Mouse (Mus musculus) MEL (cell line): Measurements from ENCODE around the gene Ezr. TPM values are rescaled to one million over a fixed set of nuclear protein-coding genes. Genes with fewer than 3 reads are reported as not detected.

ENCODE experiments used
- DNase-seq: peaks from one replicate; pipeline ENCODE4 v3.0.0; 2011; ENCODE audit warnings: low read depth, low spot score
- H3K27ac ChIP-seq: 2 replicates; pipeline ENCODE4 v1.5.1; 2012; ENCODE audit warnings: low read depth, mild to moderate bottlenecking, control low read depth, low read length, moderate library complexity; ENCODE audit not compliant: control insufficient read depth
- H3K27me3 ChIP-seq, 2 experiments: fragments of 150-350 bp in 1 of 2; sonication (generic) in 1 of 2; 2 replicates each; pipeline ENCODE4 v1.6.1; 2012; ENCODE audit warnings: low read length in 2 of 2, mild to moderate bottlenecking in 2 of 2, improper control_type of control experiment in 1 of 2, moderate library complexity in 1 of 2; ENCODE audit not compliant: insufficient read depth in 2 of 2, control insufficient read depth in 1 of 2
- H3K36me3 ChIP-seq, 2 experiments: 2 replicates each; pipeline ENCODE4 v1.6.1; 2012 to 2014; ENCODE audit warnings: low read length in 2 of 2, improper control_type of control experiment in 1 of 2, inconsistent platforms in 1 of 2, mild to moderate bottlenecking in 1 of 2; ENCODE audit not compliant: insufficient read depth in 2 of 2, control insufficient read depth in 1 of 2
- H3K4me1 ChIP-seq, 2 experiments: fragments of 150-350 bp in 1 of 2; sonication (generic) in 1 of 2; 2 replicates each; pipeline ENCODE4 v1.6.1; 2012; ENCODE audit warnings: low read length in 2 of 2, improper control_type of control experiment in 1 of 2, mild to moderate bottlenecking in 1 of 2; ENCODE audit not compliant: insufficient read depth in 2 of 2, control insufficient read depth in 1 of 2
- H3K4me3 ChIP-seq, 2 experiments: fragments of 150-350 bp in 1 of 2; sonication (generic) in 1 of 2; 2 replicates each; pipeline ENCODE4 v1.5.1; 2012; ENCODE audit warnings: low read depth in 2 of 2, low read length in 2 of 2, mild to moderate bottlenecking in 2 of 2, moderate library complexity in 2 of 2, control low read depth in 1 of 2, improper control_type of control experiment in 1 of 2; ENCODE audit not compliant: control insufficient read depth in 1 of 2, insufficient read depth in 1 of 2
- H3K79me2 ChIP-seq: 2 replicates; pipeline ENCODE4 v1.6.1; 2012; ENCODE audit warnings: mild to moderate bottlenecking, low read length, moderate library complexity; ENCODE audit not compliant: control insufficient read depth, poor library complexity, insufficient read depth
- H3K9ac ChIP-seq: 2 replicates; pipeline ENCODE4 v1.6.1; 2012; ENCODE audit warnings: low read depth, mild to moderate bottlenecking, control low read depth, low read length, moderate library complexity; ENCODE audit not compliant: control insufficient read depth, poor library complexity, severe bottlenecking
- H3K9me3 ChIP-seq: fragments of 150-350 bp; sonication (generic); replicated peaks from 2 replicates; pipeline ENCODE4 v1.6.1; 2012; ENCODE audit warnings: mild to moderate bottlenecking, low read length, improper control_type of control experiment, moderate library complexity; ENCODE audit not compliant: insufficient read depth
- CHD1 ChIP-seq: IDR thresholded peaks from 2 replicates; pipeline ENCODE4 v1.6.1; 2012; ENCODE audit warnings: low read depth, mild to moderate bottlenecking, inconsistent platforms, low read length, improper control_type of control experiment
- CHD2 ChIP-seq: IDR thresholded peaks from 2 replicates; pipeline ENCODE4 v1.6.1; 2011; ENCODE audit warnings: low read length, improper control_type of control experiment
- E2F4 ChIP-seq: IDR thresholded peaks from 2 replicates; pipeline ENCODE4 v1.6.1; 2011; ENCODE audit warnings: low read depth, low read length, improper control_type of control experiment, borderline replicate concordance
- ELF1 ChIP-seq: IDR thresholded peaks from 2 replicates; pipeline ENCODE4 v1.6.1; 2014; ENCODE audit warnings: low read depth, mild to moderate bottlenecking, inconsistent platforms, low read length, improper control_type of control experiment, moderate library complexity
- ETS1 ChIP-seq: IDR thresholded peaks from 2 replicates; pipeline ENCODE4 v1.6.1; 2012; ENCODE audit warnings: low read depth, mild to moderate bottlenecking, inconsistent platforms, low read length, improper control_type of control experiment, moderate library complexity
- GABPA ChIP-seq: IDR thresholded peaks from 2 replicates; pipeline ENCODE4 v1.6.1; 2012; ENCODE audit warnings: low read depth, mild to moderate bottlenecking, inconsistent platforms, low read length, improper control_type of control experiment, moderate library complexity
- JUND ChIP-seq: IDR thresholded peaks from 2 replicates; pipeline ENCODE4 v1.6.1; 2011; ENCODE audit warnings: low read depth, mild to moderate bottlenecking, improper control_type of control experiment, low read length
- MAFK ChIP-seq: IDR thresholded peaks from 2 replicates; pipeline ENCODE4 v1.6.1; 2011; ENCODE audit warnings: low read depth, mild to moderate bottlenecking, low read length, improper control_type of control experiment, borderline replicate concordance
- MYC ChIP-seq: IDR thresholded peaks from 2 replicates; pipeline ENCODE4 v1.6.1; 2011; ENCODE audit warnings: low read depth, mild to moderate bottlenecking, low read length, improper control_type of control experiment, moderate library complexity
- NELFE ChIP-seq: IDR thresholded peaks from 2 replicates; pipeline ENCODE4 v1.6.1; 2011; ENCODE audit warnings: low read depth, low read length, improper control_type of control experiment
- NRF1 ChIP-seq: IDR thresholded peaks from 2 replicates; pipeline ENCODE4 v1.6.1; 2014; ENCODE audit warnings: low read depth, mild to moderate bottlenecking, inconsistent platforms, low read length, improper control_type of control experiment, moderate library complexity; ENCODE audit not compliant: poor library complexity, insufficient read depth, severe bottlenecking
- POLR2AphosphoS5 ChIP-seq: IDR thresholded peaks from 2 replicates; pipeline ENCODE4 v1.6.1; 2012; ENCODE audit warnings: low read depth, borderline replicate concordance, mild to moderate bottlenecking, inconsistent platforms, low read length, moderate library complexity, mixed read lengths
- RAD21 ChIP-seq: IDR thresholded peaks from 2 replicates; pipeline ENCODE4 v1.6.1; 2011; ENCODE audit warnings: mild to moderate bottlenecking, low read depth, low read length, improper control_type of control experiment
- TCF12 ChIP-seq: IDR thresholded peaks from 2 replicates; pipeline ENCODE4 v1.6.1; 2014; ENCODE audit warnings: low read depth, mild to moderate bottlenecking, inconsistent platforms, low read length, improper control_type of control experiment, moderate library complexity
- USF1 ChIP-seq: IDR thresholded peaks from 2 replicates; pipeline ENCODE4 v1.6.1; 2014; ENCODE audit warnings: low read depth, mild to moderate bottlenecking, inconsistent platforms, low read length, improper control_type of control experiment, moderate library complexity
- ZNF384 ChIP-seq: IDR thresholded peaks from 2 replicates; pipeline ENCODE4 v1.6.1; 2012; ENCODE audit warnings: low read depth, mild to moderate bottlenecking, inconsistent platforms, low read length, improper control_type of control experiment
- polyA plus RNA-seq, 2 experiments: library from polyadenylated mRNA; stranded (reverse) in 1 of 2; unstranded in 1 of 2; fragments of >175 nt in 1 of 2; fragments of >200 nt in 1 of 2; gene quantifications; 2 replicates each; pipeline versions ENCODE4 v1.2.1 to v1.2.4; 2012; ENCODE audit warnings: low replicate concordance in 2 of 2, low read depth in 1 of 2; ENCODE audit not compliant: insufficient read length in 2 of 2, insufficient read depth in 1 of 2, missing spikeins in 1 of 2
- total RNA-seq: library from RNA; depleted of rRNA; stranded (reverse); fragments of 300-350 nt; gene quantifications from 2 replicates; pipeline ENCODE4 v1.2.3, GENCODE M21; 2012

Gene Ezr
- total and polyA plus RNA-seq, 3 experiments = 48.7 to 88.7 TPM; not detected in 1

- Histone ChIP-seq H3K4me3 (no peak overlapping the region), H3K9ac (no peak overlapping the region), H3K4me1 (peaks cover 0 to 6% of the 10 kb centered on the region in 2 experiments; a peak in 3 of 4 replicates), H3K27ac (no peak overlapping the region), H3K27me3 (no peaks in the 10 kb centered on the region), H3K9me3 (no peaks in the 10 kb centered on the region), H3K36me3 (peaks cover 3 to 5% of the 10 kb centered on the region in 2 experiments), H3K79me2 (no peaks in the 10 kb centered on the region)
- no peak for DNase-seq
- TF ChIP-seq ZNF384 (no peak), TCF12 (no peak)
Measured at GRCm38 (mm10) chr17:6747478-6747877, 35.1 kb downstream of the Ezr start.

- peaks cover 3 to 8% of the 10 kb centered on the region in 2 experiments for H3K36me3 ChIP-seq
Measured at GRCm38 (mm10) chr17:6746452-6747231, 35.9 kb downstream of the Ezr start.

GRCm38 (mm10) chr17:6745975-6746374, 36.6 kb downstream of the Ezr start:
- Histone ChIP-seq H3K4me3 (no peak overlapping the region), H3K4me1 (peaks cover 3 to 10% of the 10 kb centered on the region in 2 experiments), H3K27me3 (no peaks in the 10 kb centered on the region), H3K27ac (no peak overlapping the region), H3K79me2 (no peaks in the 10 kb centered on the region), H3K9ac (no peak overlapping the region), H3K9me3 (no peaks in the 10 kb centered on the region), H3K36me3 (peaks cover 3 to 9% of the 10 kb centered on the region in 2 experiments)
- no peak for DNase-seq
- no peak for TF ChIP-seq CHD2
- no peak for TF ChIP-seq NRF1
- no peak for TF ChIP-seq ELF1
- no peak for TF ChIP-seq CHD1
- no peak for TF ChIP-seq MYC
- no peak for TF ChIP-seq E2F4
- TF ChIP-seq POLR2AphosphoS5 = no peak
- no peak for TF ChIP-seq USF1
- no peak for TF ChIP-seq TCF12
- no peak for TF ChIP-seq GABPA

More at GRCm38 (mm10) chr17:6746452-6747231, 35.9 kb downstream of the Ezr start:
- peaks cover 3 to 10% of the 10 kb centered on the region in 2 experiments for H3K4me1 ChIP-seq
- no peak overlapping the region for H3K27ac ChIP-seq
- DNase-seq = no peak
- H3K4me3 ChIP-seq = no peak overlapping the region
- H3K9me3 ChIP-seq = no peaks in the 10 kb centered on the region
- TF ChIP-seq MAFK = no peak
- TF ChIP-seq JUND = no peak
- no peak for TF ChIP-seq USF1
- no peak for TF ChIP-seq ETS1
- no peak for TF ChIP-seq NELFE
- TF ChIP-seq ZNF384 = no peak
- no peak for TF ChIP-seq RAD21
- H3K9ac ChIP-seq = no peak overlapping the region
- H3K27me3 ChIP-seq = no peaks in the 10 kb centered on the region
- H3K79me2 ChIP-seq = no peaks in the 10 kb centered on the region
